Mouse (Mus musculus) heart, embryonic 12.5 days (tissue): ENCODE data around the gene Psrc1. TPM values are rescaled to one million over a fixed set of nuclear protein-coding genes. Genes with fewer than 3 reads are reported as not detected.
A peak's percentile ranks its signal among the peaks of the same experiment; 100 is the strongest.

ENCODE experiments used
- ATAC-seq: fragments of 200-750 bp; cut with Nextera tagmentation; 2 replicates; pipeline ENCODE4 v1.8.0; 2017; ENCODE audit warnings: moderate TSS enrichment, moderate library complexity; ENCODE audit not compliant: insufficient number of reproducible peaks, low FRiP score
- H3K27ac ChIP-seq: fragments of 300-500 bp; sonication (generic); 2 replicates; pipeline ENCODE4 v1.5.1; 2016; ENCODE audit warnings: mild to moderate bottlenecking, moderate library complexity; ENCODE audit not compliant: poor library complexity, severe bottlenecking
- H3K27me3 ChIP-seq: fragments of 300-500 bp; sonication (generic); replicated peaks from 2 replicates; pipeline ENCODE4 v1.6.1; 2016; ENCODE audit warnings: mild to moderate bottlenecking, moderate library complexity
- H3K36me3 ChIP-seq: fragments of 300-500 bp; sonication (generic); 2 replicates; pipeline ENCODE4 v1.6.1; 2016; ENCODE audit warnings: mild to moderate bottlenecking, moderate library complexity
- H3K4me1 ChIP-seq: fragments of 300-500 bp; sonication (generic); replicated peaks from 2 replicates; pipeline ENCODE4 v1.6.1; 2016; ENCODE audit warnings: mild to moderate bottlenecking
- H3K4me2 ChIP-seq: fragments of 300-500 bp; sonication (generic); 2 replicates; pipeline ENCODE4 v1.6.1; 2016; ENCODE audit warnings: mild to moderate bottlenecking, moderate library complexity
- H3K4me3 ChIP-seq: fragments of 300-500 bp; sonication (generic); 2 replicates; pipeline ENCODE4 v1.5.1; 2016; ENCODE audit warnings: mild to moderate bottlenecking
- H3K9ac ChIP-seq: fragments of 300-500 bp; sonication (generic); 2 replicates; pipeline ENCODE4 v1.6.1; 2016; ENCODE audit warnings: mild to moderate bottlenecking, moderate library complexity
- H3K9me3 ChIP-seq: fragments of 300-500 bp; sonication (generic); replicated peaks from 2 replicates; pipeline ENCODE4 v1.6.1; 2016; ENCODE audit warnings: mild to moderate bottlenecking, moderate library complexity
- WGBS: fragments of 180-500 bp; shearing (Covaris S2); methylation state at CpG from one replicate; pipeline ENCODE4 v1.1.7; 2016; 5-methylcytosine and 5-hydroxymethylcytosine counted together
- polyA plus RNA-seq: library from polyadenylated mRNA; unstranded; fragments of >200 nt; fragmentation: Nextera tagmentation; extraction: Ambion mirVana; gene quantifications from 2 replicates; pipeline ENCODE4 v1.2.1, GENCODE M21; 2016

Psrc1 gene
- polyA plus RNA-seq, 1 experiment from 2014 or later = 26.4 TPM

- no peak overlapping the region; the same call in 1 of the 2 replicates for H3K9ac ChIP-seq
- no peak overlapping the region for H3K4me3 ChIP-seq
- H3K4me2 ChIP-seq = peak overlapping the region; percentile 44
- ATAC-seq = peak; percentile 78
- WGBS = 0% methylated on average over 5 of the region's 5 CpGs
- no peak overlapping the region; the same call in 1 of the 2 replicates for H3K27ac ChIP-seq
- no peaks in the 10 kb centered on the region for H3K9me3 ChIP-seq
- peaks cover 38% of the 10 kb centered on the region for H3K4me1 ChIP-seq
- H3K36me3 ChIP-seq = peaks cover 21% of the 10 kb centered on the region
- peaks cover 9% of the 10 kb centered on the region for H3K27me3 ChIP-seq
Measured at GRCm38 (mm10) chr3:108389111-108389545, 5.5 kb downstream of the Psrc1 start.

- Histone ChIP-seq H3K4me2 (peak overlapping the region; percentile 23), H3K27me3 (peaks cover 24% of the 10 kb centered on the region), H3K4me3 (no peak overlapping the region), H3K9ac (peak overlapping the region; percentile 22; the same call in 1 of the 2 replicates), H3K27ac (no peak overlapping the region), H3K9me3 (no peaks in the 10 kb centered on the region), H3K36me3 (peaks cover 4% of the 10 kb centered on the region), H3K4me1 (peaks cover 28% of the 10 kb centered on the region)
- no peak for ATAC-seq
- WGBS = 12% methylated on average over 10 of the region's 10 CpGs
Measured at GRCm38 (mm10) chr3:108392299-108392698, 8.7 kb downstream of the Psrc1 start.

- WGBS = 35% methylated on average over 15 of the region's 15 CpGs
- Histone ChIP-seq H3K27me3 (peaks cover 27% of the 10 kb centered on the region), H3K4me1 (peaks cover 28% of the 10 kb centered on the region), H3K4me2 (peak overlapping the region; percentile 23), H3K27ac (no peak overlapping the region), H3K9me3 (no peaks in the 10 kb centered on the region), H3K36me3 (no peaks in the 10 kb centered on the region), H3K4me3 (no peak overlapping the region), H3K9ac (peak overlapping the region; percentile 22; the same call in 1 of the 2 replicates)
- no peak for ATAC-seq
Measured at GRCm38 (mm10) chr3:108392793-108393192, 9.2 kb downstream of the Psrc1 start.

GRCm38 (mm10) chr3:108398281-108398680 is 14.6 kb downstream of the Psrc1 start:
- Histone ChIP-seq H3K27me3 (peaks cover 47% of the 10 kb centered on the region), H3K27ac (no peak overlapping the region), H3K4me3 (no peak overlapping the region), H3K36me3 (no peaks in the 10 kb centered on the region), H3K4me2 (no peak overlapping the region), H3K9ac (no peak overlapping the region), H3K4me1 (no peaks in the 10 kb centered on the region), H3K9me3 (no peaks in the 10 kb centered on the region)
- no peak for ATAC-seq
- WGBS = 79% methylated on average over 9 of the region's 9 CpGs

GRCm38 (mm10) chr3:108400442-108400841 is 16.8 kb downstream of the Psrc1 start:
- H3K27me3 ChIP-seq = peaks cover 44% of the 10 kb centered on the region
- no peak overlapping the region for H3K4me2 ChIP-seq
- no peak for ATAC-seq
- no peak overlapping the region for H3K4me3 ChIP-seq
- H3K9me3 ChIP-seq = no peaks in the 10 kb centered on the region
- 66% methylated on average over 5 of the region's 5 CpGs for WGBS
- no peak overlapping the region for H3K9ac ChIP-seq
- no peaks in the 10 kb centered on the region for H3K4me1 ChIP-seq
- H3K27ac ChIP-seq = no peak overlapping the region
- H3K36me3 ChIP-seq = no peaks in the 10 kb centered on the region

GRCm38 (mm10) chr3:108401692-108402527 is 18.3 kb downstream of the Psrc1 start:
- Histone ChIP-seq H3K36me3 (no peaks in the 10 kb centered on the region; the same call in 1 of the 2 replicates), H3K27me3 (peaks cover 46% of the 10 kb centered on the region), H3K4me1 (no peaks in the 10 kb centered on the region), H3K27ac (no peak overlapping the region), H3K4me2 (peak overlapping the region; percentile 38), H3K9ac (0 out of 2 replicates have a peak overlapping the region, but pooled peaks have one; percentile 11), H3K4me3 (no peak overlapping the region), H3K9me3 (no peaks in the 10 kb centered on the region)
- peak; percentile 79 for ATAC-seq
- WGBS = 32% methylated on average over 22 of the region's 22 CpGs

GRCm38 (mm10) chr3:108402528-108402920 is 18.9 kb downstream of the Psrc1 start:
- WGBS = 85% methylated on average over 15 of the region's 15 CpGs
- no peak for ATAC-seq
- peaks cover 50% of the 10 kb centered on the region for H3K27me3 ChIP-seq

GRCm38 (mm10) chr3:108405536-108406305 is 22.1 kb downstream of the Psrc1 start:
- peaks cover 46% of the 10 kb centered on the region for H3K27me3 ChIP-seq
- H3K27ac ChIP-seq = no peak overlapping the region
- no peaks in the 10 kb centered on the region for H3K9me3 ChIP-seq
- no peak overlapping the region for H3K9ac ChIP-seq
- WGBS = 47% methylated on average over 14 of the region's 14 CpGs
- H3K4me2 ChIP-seq = no peak overlapping the region
- H3K4me3 ChIP-seq = no peak overlapping the region
- no peaks in the 10 kb centered on the region for H3K4me1 ChIP-seq
- no peak for ATAC-seq
- no peaks in the 10 kb centered on the region; the same call in 1 of the 2 replicates for H3K36me3 ChIP-seq

More at GRCm38 (mm10) chr3:108402528-108402920, 18.9 kb downstream of the Psrc1 start:
- Histone ChIP-seq H3K9me3 (no peaks in the 10 kb centered on the region), H3K4me3 (no peak overlapping the region), H3K36me3 (no peaks in the 10 kb centered on the region; the same call in 1 of the 2 replicates), H3K9ac (no peak overlapping the region), H3K27ac (no peak overlapping the region), H3K4me2 (no peak overlapping the region), H3K4me1 (no peaks in the 10 kb centered on the region)

- WGBS = 85% methylated on average over 24 of the region's 24 CpGs
- Histone ChIP-seq H3K36me3 (no peaks in the 10 kb centered on the region; the same call in 1 of the 2 replicates), H3K27ac (no peak overlapping the region), H3K9me3 (no peaks in the 10 kb centered on the region), H3K27me3 (peaks cover 46% of the 10 kb centered on the region), H3K4me1 (no peaks in the 10 kb centered on the region), H3K4me3 (no peak overlapping the region), H3K4me2 (no peak overlapping the region), H3K9ac (no peak overlapping the region)
- ATAC-seq = no peak
Measured at GRCm38 (mm10) chr3:108406306-108406885, 22.8 kb downstream of the Psrc1 start.

- WGBS = 89% methylated on average over 8 of the region's 8 CpGs
- no peaks in the 10 kb centered on the region for H3K4me1 ChIP-seq
Measured at GRCm38 (mm10) chr3:108408517-108409008, 24.9 kb downstream of the Psrc1 start.

More at GRCm38 (mm10) chr3:108408517-108409008, 24.9 kb downstream of the Psrc1 start:
- Histone ChIP-seq H3K27me3 (peaks cover 33% of the 10 kb centered on the region), H3K4me2 (no peak overlapping the region), H3K9ac (no peak overlapping the region), H3K27ac (no peak overlapping the region), H3K4me3 (no peak overlapping the region), H3K36me3 (peaks cover 14% of the 10 kb centered on the region), H3K9me3 (peaks cover 11% of the 10 kb centered on the region; the same call in 1 of the 2 replicates)
- no peak for ATAC-seq
